Mouse (Mus musculus): ENCODE results near the gene Sv2a.
"Not testable (repeated sequence)": the region's sequence is repeated elsewhere in the genome, so short reads cannot be mapped to it uniquely, and the experiment has no call there.

Sv2a gene

DNA sequence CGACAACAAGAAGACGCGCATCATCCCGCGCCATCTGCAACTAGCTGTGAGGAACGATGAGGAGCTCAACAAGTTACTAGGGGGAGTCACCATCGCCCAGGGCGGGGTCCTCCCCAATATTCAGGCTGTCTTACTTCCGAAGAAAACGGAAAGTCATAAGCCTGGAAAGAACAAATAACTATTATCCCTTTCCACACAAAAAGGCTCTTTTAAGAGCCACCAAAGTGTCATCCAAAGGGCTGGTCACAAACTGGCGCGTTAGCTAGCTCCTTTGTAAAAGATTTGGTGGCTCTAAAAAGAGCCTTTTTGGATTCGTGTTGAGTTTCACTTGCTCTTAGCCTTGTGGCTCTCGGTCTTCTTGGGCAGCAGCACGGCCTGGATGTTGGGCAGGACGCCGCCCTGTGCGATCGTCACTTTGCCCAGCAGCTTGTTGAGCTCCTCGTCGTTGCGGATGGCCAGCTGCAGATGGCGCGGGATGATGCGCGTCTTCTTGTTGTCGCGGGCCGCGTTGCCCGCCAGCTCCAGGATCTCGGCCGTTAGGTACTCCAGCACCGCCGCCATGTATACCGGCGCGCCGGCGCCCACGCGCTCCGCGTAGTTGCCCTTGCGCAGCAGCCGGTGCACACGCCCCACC lies 39.3 kb downstream of the Sv2a start:
- DNase-seq (ENCODE audit: low spot score in 2 of 2) = not testable (repeated sequence)

DNA sequence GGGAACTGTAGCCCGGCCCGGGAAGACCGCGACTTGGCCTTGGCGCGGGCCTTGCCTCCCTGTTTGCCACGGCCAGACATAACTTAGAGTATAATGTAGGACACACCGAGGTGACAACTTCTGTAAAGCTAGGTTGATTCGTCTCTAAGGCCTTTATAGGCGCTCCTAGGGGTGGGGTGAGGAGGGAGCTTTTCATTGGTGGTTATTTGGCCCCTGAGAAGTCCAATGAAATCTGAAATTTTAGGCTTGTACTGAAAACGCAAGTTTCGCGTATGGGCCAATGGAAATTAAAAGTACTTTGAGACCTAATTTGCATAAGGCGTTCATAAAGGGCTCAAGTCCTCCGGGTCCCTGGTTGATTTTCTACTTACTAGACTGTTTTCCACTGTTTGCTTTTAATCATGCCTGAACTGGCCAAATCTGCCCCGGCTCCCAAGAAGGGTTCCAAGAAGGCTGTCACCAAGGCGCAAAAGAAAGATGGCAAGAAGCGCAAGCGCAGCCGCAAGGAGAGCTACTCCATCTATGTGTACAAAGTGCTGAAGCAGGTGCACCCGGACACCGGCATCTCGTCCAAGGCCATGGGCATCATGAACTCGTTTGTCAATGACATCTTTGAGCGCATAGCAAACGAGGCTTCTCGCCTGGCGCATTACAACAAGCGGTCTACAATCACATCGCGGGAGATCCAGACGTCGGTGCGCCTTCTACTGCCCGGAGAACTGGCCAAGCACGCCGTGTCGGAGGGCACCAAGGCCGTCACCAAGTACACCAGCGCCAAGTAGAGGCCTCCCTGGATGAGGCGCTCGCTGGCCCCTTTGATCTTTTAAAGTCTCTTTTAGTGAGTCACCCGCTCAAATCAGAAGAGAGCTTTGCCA lies 40.1 kb downstream of the Sv2a start, which contains the start of the genes Hist2h2ac and Hist2h2be:
Gene Hist2h2ac (minus strand): TSS at position 116 of the 875 bp plus-strand sequence.
Gene Hist2h2be (plus strand): TSS at position 355 of the 875 bp plus-strand sequence.
- DNase-seq (ENCODE audit: low spot score in 2 of 2) = peak; percentile 93 to 96

DNA sequence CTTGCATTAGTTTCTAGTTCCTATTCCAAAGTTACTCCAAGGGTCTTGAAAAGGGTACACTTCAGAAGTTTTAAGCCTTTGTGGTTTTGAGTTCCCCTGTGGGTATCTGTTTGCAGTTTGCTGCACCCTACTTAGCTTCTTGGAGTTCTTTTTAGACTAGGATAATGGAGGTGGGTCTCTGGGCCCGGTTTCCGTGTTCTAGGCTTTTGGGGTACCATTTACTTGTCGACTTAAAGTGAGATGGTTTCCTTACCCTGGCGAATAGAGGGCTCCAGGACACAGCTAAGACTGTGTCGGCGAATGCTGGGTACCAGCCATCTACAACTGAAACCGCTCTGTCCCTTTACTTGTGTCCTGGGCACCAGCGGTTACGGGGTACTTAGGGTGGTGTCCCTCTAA lies 40.7 kb downstream of the Sv2a start:
- peak in 1 of 2 experiments; percentile 30 for DNase-seq (ENCODE audit: low spot score in 2 of 2)

DNA sequence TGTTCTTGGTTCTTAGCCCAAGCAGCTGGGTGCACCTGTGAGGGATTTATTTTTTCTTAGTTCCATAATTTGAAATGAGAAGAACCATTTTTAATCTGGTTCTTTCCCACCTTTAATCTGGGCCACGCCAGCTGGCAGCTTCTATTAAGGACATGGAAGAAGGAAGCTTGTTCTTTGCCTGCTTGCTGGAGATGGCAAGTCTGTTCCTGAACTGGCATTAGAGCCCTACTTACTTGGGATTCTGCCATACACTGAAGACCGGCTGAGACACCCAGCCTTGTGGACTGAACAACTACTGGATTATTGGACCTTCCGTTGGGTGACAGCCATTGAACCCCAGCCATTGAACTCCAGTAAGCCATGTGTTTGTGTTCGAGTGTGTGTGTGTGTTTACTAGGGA lies 41.8 kb downstream of the Sv2a start:
- no peak for DNase-seq (ENCODE audit: low spot score in 2 of 2)

DNA sequence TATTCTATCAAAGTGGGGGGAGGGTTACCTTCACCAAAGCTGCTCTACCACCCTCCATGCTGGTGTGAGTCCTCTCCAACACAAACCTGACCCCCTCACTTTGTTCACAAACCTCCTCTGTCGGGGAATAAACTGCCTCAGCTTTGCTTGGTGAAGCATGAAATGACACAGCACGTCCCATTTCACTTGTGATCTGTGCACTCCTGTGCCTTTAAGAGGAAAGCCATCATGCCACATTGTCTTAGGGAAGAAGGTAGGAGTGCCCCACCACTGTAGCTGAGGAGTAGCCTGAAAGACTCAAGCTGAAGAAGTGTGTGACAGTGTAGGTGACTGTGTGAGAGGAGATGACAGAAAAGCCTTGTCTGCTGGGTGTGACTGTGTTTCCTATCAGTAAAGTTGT lies 44.5 kb downstream of the Sv2a start:
- no peak for DNase-seq (ENCODE audit: low spot score in 2 of 2)

DNA sequence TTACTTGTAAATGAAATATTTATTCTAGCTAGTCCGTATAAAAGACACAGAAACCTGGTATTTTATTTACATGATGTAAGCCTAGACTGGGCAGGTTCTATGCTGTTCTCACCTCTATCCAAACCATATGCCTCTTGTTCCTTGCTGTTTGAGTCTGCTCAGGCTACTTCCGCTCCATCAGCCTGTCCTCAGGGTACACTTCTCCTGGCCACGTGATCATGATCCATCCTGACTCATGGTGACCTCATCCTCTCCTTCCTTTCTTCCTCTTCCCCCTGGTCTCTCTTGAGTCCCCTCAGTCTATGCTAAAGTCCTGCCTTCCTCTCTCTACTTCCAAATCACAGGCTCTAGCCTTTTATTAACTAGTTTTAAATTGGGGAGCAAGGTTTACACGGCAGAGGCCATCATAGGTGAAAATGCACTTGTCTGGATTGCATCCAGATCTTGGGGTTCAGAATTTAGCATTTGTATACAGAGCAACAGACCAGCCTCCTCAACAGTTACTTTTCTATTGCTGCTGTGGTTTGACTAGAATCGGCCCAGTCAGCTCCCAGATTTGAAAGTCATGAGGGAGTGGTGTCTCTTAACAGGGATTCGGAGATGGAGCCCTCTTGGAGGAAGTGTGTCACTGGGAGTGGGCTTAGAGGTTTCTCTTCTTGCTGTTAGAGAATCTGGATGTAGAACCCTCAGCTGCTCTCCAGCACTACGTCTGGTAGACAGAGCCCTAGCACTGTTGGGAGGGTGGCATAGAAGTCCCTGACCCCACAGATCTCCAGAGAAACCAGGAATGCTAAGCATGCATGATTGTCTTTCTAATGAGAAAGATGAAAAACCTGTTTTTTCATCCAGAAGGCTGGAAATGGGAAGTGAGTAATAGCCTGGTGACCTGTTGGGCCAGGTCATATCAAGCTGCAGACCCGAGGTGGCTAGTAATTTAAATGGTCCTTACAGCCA lies 46.0 kb downstream of the Sv2a start:
- no peak for DNase-seq (ENCODE audit: low spot score in 2 of 2)

DNA sequence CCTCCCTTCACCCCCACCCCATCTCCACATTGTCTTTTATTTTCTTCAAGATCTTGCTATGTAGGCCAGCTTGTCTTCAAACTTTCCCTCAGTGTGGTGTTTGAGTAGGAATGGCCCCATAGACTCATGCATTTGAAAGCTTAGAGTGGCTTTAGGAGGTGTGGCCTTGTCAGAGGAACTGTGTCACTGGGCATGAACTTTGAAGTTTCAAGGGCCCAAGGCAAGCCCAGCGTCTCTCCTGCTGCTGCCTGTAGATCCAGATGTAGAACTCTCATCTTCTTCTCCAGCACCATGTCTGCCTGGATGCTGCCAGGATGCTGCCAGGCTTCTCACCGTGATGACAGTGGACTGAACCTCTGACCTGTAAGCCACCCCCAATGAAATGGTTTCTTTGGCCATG lies 47.9 kb downstream of the Sv2a start:
- no peak for DNase-seq (ENCODE audit: low spot score in 2 of 2)

DNA sequence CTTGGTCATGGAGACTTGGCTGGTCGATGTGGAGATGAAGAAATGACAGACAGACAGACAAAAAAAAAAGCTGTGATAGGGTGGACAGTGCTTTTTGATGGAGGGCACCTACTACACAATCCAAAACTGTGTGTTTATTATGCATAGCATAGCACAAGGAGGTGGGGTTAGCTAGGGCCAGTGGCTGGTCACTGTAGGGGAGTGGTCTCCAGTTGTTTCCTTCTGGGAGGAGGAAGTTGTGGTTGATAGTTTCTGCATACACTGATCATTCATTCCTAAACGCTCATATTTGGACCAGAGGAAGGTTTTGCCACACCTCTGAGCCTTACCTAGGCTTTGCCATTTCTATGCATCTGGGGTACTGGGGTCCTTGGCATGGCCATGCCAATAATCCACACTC lies 49.5 kb downstream of the Sv2a start:
- no peak for DNase-seq (ENCODE audit: low spot score in 2 of 2)

DNA sequence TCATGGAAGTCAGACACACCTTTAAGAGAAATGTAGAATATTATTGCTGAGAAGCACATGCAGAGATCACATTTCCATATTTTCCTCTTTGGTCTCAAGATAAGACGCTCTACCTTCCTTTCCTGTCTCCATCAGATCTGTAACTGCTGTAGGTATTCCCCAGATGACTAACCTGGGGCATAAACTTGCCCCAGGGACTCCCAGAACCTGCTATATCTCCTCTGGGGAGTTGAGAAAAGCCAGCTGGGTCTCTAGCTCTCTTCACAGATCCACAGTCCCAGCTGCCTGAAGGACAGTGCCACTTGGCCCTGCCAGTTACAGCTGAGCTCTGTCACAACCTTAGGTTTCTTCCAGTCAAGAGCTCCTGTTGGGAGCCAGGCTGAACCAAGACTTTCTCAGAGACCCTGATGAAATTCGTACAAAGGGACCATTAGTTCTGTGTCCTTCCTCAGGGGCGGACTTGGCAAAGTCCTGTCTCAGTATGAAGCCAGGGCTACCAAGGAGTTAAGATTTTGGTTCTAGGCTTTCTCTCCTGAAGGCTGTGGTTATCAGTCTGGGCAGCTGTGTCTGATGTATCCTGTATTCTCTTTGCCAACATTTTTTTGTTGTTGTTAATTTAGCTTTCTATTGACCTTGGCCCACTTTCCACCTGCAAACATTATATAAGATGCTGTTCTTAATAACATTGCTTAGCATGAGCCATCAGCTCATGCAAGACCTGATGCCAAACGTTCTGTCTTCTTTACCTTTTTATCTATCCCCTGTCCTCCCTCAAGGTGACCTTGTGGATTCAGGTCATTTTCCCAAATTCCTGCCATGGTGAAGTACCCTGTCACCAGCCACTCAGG lies 50.2 kb downstream of the Sv2a start:
- no peak for DNase-seq (ENCODE audit: low spot score in 2 of 2)

DNA sequence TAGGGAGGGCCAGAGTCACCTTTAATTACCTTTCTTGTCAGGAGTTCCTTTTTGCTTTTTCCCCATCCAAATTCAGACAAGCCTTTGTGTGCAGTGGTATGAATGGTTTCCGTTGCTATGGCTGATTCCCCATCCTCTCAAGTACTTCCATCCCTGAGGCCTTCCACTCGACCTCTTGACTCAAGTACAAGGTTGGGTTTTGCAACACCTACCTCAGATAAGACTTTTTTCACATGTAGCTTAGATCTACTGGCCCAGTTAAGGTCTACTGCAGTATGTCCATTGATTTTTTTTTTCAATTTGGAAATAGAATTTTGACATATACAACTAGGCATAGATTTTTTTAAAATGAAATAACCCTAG lies 50.8 kb downstream of the Sv2a start:
- DNase-seq (ENCODE audit: low spot score in 2 of 2) = no peak

DNA sequence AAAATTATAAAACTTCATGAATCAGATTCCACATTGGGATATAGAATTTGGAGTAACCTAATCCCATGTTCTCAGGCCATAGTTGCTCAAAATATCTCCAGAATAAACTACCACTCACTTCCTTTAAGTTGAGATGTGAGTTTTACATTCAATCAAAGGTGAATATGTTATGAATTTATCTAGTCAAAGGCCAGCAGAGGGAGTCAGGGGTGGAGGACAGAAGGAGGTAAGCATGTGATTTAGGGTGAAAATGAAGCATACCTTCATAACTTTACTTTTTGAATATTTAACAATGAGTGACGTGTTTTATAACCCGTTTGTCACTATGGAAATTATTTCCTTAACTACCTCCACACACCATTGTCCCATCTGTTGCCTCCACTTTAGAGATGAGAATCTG lies 54.0 kb downstream of the Sv2a start:
- DNase-seq (ENCODE audit: low spot score in 2 of 2) = no peak

DNA sequence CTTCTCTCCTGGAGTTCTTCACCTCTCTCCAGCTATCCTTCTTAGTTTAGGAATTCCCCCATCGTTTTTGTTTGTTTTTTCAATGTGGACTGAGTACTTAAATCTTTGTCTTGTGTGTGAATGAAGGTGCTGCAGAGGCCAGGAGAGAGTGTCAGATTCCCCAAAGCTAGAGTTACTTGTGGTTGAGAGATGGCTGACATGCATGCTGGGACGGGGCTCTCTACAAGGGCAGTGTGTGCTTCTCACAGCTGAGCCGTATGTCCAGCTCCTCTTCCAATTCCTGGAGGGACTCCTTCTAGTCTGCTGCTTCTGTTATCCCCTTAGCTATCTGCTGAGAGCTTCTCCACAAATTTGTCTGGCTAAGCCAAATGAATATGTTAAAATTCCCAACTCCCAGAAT lies 54.9 kb downstream of the Sv2a start:
- DNase-seq (ENCODE audit: low spot score in 2 of 2) = no peak

DNA sequence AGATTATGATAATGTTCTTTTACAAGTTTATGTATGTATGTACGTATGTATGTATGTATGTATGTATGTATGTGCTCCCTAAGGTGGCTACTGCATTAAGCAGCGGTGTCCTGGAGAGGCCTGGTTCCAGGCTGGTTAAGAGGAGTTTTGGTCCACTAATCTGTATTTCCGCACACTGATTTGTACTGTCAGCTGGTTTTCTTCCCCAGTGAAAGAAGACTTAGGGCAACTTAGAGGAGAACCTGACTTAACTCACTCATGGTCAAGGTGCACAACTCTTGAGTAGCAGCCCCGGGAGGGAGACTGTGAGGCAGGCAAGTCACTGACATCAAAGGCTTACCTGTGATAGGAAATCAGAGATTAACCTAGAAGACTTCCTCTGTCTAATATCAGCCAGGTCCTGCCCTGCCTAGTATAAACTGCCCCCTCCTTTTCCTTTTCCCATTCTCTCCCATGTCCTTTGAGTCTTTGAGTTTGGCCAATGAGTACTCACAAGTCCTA lies 55.9 kb downstream of the Sv2a start:
- no peak for DNase-seq (ENCODE audit: low spot score in 2 of 2)

DNA sequence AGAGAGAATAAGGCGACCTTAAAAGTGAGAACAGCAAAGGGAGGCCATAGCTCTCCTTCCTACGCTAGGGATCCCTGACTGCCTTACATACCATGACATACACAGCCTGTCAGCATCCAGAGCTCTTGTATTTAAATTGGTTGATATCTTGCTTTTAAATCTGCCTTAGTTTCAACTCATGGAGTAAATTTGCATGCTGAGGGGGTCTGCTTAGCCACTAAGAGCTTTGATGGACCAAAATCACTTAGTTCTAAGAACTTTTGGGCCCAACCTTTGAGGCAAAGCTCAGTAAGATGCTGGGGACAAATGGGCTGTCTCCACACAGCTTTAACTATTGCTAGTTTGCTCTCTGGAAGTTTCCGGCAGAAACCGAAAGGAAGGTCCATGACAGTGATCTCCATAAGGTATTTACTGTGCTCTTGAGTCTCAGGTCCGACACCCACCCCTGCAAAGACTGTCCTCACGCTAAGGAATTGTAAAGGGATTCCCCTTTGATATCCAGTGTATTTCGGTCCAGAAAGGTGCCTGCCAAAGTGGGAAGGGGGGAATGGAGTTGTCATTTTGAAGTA lies 56.5 kb downstream of the Sv2a start:
- no peak for DNase-seq (ENCODE audit: low spot score in 2 of 2)

DNA sequence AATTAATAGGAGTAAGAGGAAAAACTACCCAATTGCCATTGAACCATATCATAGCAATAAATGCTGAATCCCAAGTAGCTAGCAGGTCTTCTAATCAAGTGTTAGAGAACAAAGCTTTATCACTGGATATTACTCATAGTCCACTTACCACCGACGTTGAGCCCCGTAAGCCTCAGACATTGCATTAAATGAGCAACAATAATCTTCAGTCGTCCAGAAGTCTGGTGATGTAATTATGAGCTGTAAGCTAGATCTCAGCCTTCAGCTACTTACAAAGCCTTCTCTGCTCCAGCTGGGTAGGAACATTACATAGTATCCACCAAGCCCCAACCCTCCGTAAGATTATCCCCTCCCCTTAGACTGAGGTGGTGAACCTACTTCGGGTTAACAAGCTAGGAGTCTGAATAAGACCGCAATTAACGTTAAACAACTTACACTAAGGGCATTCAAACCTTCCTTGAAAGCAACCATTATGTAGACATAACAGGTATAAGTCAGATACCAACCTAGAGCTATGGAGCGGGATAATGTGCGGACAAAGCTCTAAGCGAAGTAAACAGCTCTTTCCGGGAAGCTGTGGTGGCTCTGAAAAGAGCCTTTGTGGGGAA lies 57.1 kb downstream of the Sv2a start:
- DNase-seq (ENCODE audit: low spot score in 2 of 2) = no peak

DNA sequence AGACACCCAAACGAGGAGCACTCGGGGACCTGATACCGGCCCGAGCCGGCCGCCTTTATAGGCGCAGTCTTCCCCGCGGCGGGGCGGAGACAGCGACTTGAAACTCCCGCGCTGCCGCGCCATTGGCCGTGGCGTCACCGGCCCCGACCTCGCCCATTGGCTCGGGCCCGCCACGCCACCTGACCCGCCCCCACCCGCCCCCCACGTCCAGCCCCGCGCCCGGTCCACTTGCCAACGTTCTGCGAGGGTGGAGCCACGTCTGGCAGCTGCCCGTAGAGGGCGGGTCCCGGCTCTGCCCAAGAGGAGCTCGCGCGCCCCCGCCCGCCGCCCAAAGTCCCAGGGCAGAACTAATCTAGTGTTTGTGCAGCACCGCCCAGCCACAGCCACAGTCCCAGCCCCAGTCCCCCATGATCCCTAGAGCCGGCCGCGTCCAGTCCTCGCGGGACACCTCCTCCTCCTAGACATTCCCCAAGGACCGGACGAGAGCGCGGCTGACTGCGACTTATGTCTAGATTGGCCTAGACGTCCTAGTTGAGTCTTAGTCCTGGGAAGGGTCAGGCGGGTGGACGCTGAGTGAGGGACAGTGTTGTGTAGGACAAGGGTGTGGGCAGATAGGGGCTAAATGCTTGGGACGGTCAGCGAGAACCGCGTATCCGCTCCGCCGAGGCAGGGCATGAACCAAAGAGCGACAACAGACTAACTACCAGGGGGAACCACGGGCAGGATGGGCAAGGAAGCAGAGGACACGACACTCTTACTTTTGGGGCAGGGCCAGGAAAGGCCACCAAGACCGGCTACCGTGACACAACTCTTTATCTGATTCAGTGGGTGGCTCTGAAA lies 58.2 kb downstream of the Sv2a start, which contains the start of gene Hist2h3c2:
Gene Hist2h3c2 (minus strand): TSS at position 174 of the 840 bp plus-strand sequence.
- DNase-seq (ENCODE audit: low spot score in 2 of 2) = peak; percentile 56 to 61

DNA sequence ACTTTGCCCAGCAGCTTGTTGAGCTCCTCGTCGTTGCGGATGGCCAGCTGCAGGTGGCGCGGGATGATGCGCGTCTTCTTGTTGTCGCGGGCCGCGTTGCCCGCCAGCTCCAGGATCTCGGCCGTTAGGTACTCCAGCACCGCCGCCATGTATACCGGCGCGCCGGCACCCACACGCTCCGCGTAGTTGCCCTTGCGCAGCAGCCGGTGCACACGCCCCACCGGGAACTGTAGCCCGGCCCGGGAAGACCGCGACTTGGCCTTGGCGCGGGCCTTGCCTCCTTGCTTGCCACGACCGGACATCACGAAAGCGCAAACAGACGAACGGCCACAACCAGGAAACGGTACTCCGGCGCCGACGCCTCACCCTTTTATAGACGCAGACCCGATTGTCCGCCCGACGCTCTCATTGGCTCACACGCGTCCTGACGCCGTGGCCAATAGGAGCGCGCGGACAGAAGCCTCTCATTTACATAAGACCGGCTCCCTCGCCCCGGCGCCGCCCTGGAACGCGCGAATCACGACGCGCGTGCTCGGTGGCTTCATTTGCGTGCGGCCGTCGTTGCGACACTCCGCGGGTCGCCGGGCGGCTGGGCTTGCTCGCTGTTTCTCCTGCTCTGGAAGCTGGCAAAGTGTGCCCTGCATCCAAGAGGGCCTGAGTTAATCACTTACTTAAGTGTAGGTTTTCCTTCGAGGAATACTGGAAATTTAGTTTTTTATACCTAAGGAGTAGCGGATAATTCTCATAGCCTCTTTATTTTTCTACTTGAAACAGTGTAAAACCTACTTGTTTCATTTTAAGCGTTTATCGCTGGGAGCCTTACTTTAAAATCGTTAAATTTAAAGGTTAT lies 59.2 kb downstream of the Sv2a start, which contains the start of gene Hist2h2aa2:
Gene Hist2h2aa2 (minus strand): TSS at position 328 of the 850 bp plus-strand sequence.
- DNase-seq (ENCODE audit: low spot score in 2 of 2) = peak; percentile 94 to 95

DNA sequence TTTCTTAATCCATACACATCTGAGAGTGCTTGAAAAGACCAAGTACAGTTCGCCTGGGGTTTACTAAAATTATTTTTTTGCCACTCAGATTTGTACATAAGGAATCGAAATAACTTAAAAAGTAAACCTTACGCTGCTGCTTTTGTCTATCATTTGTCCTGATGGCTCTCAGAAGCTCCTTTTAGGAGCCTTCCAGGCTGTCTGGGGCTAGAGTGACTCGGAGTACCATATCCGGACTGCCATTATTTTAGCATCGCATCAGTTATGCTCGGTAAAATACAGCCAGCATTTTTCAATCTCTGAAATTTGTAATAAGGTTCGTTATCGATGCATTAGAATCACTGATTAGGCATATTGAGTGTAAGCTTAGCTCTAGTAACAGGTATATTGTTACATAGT lies 59.8 kb downstream of the Sv2a start:
- DNase-seq (ENCODE audit: low spot score in 2 of 2) = no peak
